Mouse (Mus musculus) embryonic fibroblast, embryonic 13.5 days (primary cell): ENCODE measurements at regions not wholly inside any gene's neighbourhood (a gene's known extent, or its start where the extent isn't known, plus 50 kb on each side); places are given as distances from the start of the nearest gene placed in this dataset.

Experiments used
- CTCF ChIP-seq: IDR thresholded peaks from 2 replicates; pipeline ENCODE4 v1.5.1; 2011; ENCODE audit warnings: mild to moderate bottlenecking, control low read depth, low read length, moderate library complexity, borderline replicate concordance; ENCODE audit not compliant: insufficient read depth
- POLR2A ChIP-seq: IDR thresholded peaks from 2 replicates; pipeline ENCODE4 v1.6.1; 2011; ENCODE audit warnings: low read depth, mild to moderate bottlenecking, control low read depth, low read length, moderate library complexity

DNA sequence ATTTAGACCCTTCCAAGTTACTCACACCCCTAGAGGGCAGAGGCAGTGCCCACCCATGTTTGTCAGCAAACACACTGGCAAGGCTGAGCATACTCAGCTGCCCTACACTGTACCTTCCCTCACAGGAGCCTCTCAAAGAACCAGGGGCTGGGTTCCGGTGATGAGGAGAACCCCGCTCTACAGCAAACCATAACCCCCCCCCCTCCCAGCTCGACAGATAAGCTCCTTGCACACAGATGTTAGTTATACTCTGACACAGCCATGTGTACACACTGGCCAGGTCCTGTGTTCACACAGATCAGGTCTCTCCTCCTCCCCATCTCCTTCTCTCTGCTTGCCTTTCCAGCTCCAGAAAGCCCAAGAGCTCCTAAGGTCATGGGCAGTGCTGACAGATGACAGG is 59.7 kb upstream of the Zmiz1 start:
- TF ChIP-seq CTCF (no peak), POLR2A (no peak)
